Mouse (Mus musculus) kidney, embryonic 14.5 days (tissue): ENCODE measurements around the gene 1700014D04Rik. TPM values are rescaled to one million over a fixed set of nuclear protein-coding genes. Genes with fewer than 3 reads are reported as not detected.
A peak's percentile ranks its signal among the peaks of the same experiment; 100 is the strongest.
"Not testable (repeated sequence)": the region's sequence is repeated elsewhere in the genome, so short reads cannot be mapped to it uniquely, and the experiment has no call there.

Experiments used
- ATAC-seq: fragments of 200-750 bp; cut with Nextera tagmentation; 2 replicates; pipeline ENCODE4 v1.8.0; 2017; ENCODE audit warnings: moderate number of reproducible peaks, mild to moderate bottlenecking, moderate TSS enrichment, moderate library complexity; ENCODE audit not compliant: low FRiP score, low TSS enrichment
- H3K27ac ChIP-seq: fragments of 300-500 bp; sonication (generic); 2 replicates; pipeline ENCODE4 v1.5.1; 2014; ENCODE audit warnings: low read depth, mild to moderate bottlenecking, low read length, moderate library complexity, mixed read lengths
- H3K27me3 ChIP-seq: fragments of 300-500 bp; sonication (generic); 2 replicates; pipeline ENCODE4 v1.6.1; 2014; ENCODE audit warnings: mild to moderate bottlenecking, low read length; ENCODE audit not compliant: control insufficient read depth, insufficient read depth
- H3K36me3 ChIP-seq: fragments of 300-500 bp; sonication (generic); 2 replicates; pipeline ENCODE4 v1.6.1; 2014; ENCODE audit warnings: low read length, mixed read lengths; ENCODE audit not compliant: control insufficient read depth, insufficient read depth
- H3K4me1 ChIP-seq: fragments of 300-500 bp; sonication (generic); 2 replicates; pipeline ENCODE4 v1.6.1; 2014; ENCODE audit warnings: low read length, mixed read lengths; ENCODE audit not compliant: control insufficient read depth, insufficient read depth
- H3K4me2 ChIP-seq: fragments of 300-500 bp; sonication (generic); replicated peaks from 2 replicates; pipeline ENCODE4 v1.6.1; 2014; ENCODE audit warnings: low read depth, mild to moderate bottlenecking, low read length
- H3K4me3 ChIP-seq: fragments of 300-500 bp; sonication (generic); 2 replicates; pipeline ENCODE4 v1.5.1; 2014; ENCODE audit warnings: mild to moderate bottlenecking, low read length
- H3K9ac ChIP-seq: fragments of 300-500 bp; sonication (generic); 2 replicates; pipeline ENCODE4 v1.6.1; 2014; ENCODE audit warnings: low read depth, mild to moderate bottlenecking, low read length, moderate library complexity
- H3K9me3 ChIP-seq: fragments of 300-500 bp; sonication (generic); 2 replicates; pipeline ENCODE4 v1.6.1; 2016; ENCODE audit warnings: low read length; ENCODE audit not compliant: control insufficient read depth
- WGBS: fragments of 180-500 bp; shearing (Covaris S2); extraction: QIAGEN DNeasy Blood & Tissue Kit; methylation state at CpG from one replicate; pipeline ENCODE4 v1.1.7; 2014; 5-methylcytosine and 5-hydroxymethylcytosine counted together
- polyA plus RNA-seq: library from polyadenylated mRNA; unstranded; fragments of >200 nt; fragmentation: Nextera tagmentation; extraction: Ambion mirVana; gene quantifications from 2 replicates; pipeline ENCODE4 v1.2.1, GENCODE M21; 2014

The 1700014D04Rik gene
- polyA plus RNA-seq, 1 experiment from 2014 or later = not detected

- WGBS = 26% methylated on average over 29 of the region's 29 CpGs
- H3K4me2 ChIP-seq = peak overlapping the region; percentile 42
- peak overlapping the region; percentile 23; the same call in 1 of the 2 replicates for H3K9ac ChIP-seq
- H3K4me1 ChIP-seq = no peaks in the 10 kb centered on the region
- H3K9me3 ChIP-seq = no peaks in the 10 kb centered on the region
- no peak for ATAC-seq
- H3K27ac ChIP-seq = no peak overlapping the region
- H3K36me3 ChIP-seq = no peaks in the 10 kb centered on the region
- no peaks in the 10 kb centered on the region for H3K27me3 ChIP-seq
- peak overlapping the region; percentile 9 for H3K4me3 ChIP-seq
These were observed 20.2 kb downstream of the 1700014D04Rik start for GRCm38 (mm10) chr13:59726139-59726867.

DNA sequence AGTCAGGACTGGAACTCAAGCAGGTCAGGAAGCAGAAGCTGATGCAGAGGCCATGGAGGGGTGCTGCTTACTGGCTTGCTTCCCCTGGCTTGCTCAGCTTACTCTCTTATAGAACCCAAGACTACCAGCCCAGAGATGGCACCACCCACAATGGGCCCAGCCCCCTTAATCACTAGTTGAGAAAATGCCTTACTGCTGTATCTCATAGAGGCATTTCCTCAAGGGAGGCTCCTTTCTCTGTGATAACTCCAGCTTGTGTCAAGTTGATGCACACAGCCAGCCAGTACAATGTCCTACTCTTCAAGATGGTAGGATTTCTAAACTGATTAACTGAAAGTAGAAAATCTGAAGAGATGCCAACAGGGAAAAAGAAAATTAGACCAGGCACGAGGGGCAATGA lies 24.5 kb downstream of the 1700014D04Rik start:
- ATAC-seq, H3K4me2 ChIP-seq, H3K27ac ChIP-seq, H3K4me1 ChIP-seq, H3K9me3 ChIP-seq, H3K9ac ChIP-seq, H3K27me3 ChIP-seq, H3K36me3 ChIP-seq, H3K4me3 ChIP-seq: not testable (repeated sequence)
- WGBS = 86% methylated on average over 1 of the region's 1 CpGs

DNA sequence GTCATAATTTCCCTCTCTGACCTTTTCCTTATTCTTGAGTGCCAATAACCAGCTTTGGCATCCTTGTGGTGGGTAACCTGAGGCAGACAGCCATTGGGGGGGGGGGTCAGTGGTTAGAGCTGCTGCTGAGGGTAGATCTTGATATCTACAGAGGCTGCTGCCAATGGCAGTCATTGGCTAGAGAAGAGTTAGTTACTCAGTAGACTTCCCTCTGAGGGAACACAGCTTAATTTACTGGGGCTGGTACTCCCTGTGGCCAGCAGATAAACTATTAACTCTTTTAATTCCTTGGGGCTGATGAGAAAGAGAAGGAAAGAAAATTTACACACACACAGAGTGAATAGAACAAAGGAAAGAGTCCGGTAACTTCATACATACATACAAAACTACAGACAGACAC lies 27.1 kb downstream of the 1700014D04Rik start:
- no peak overlapping the region for H3K4me3 ChIP-seq
- no peak overlapping the region for H3K9ac ChIP-seq
- no peak overlapping the region for H3K4me2 ChIP-seq
- no peak overlapping the region for H3K27ac ChIP-seq
- ATAC-seq = no peak
- no peaks in the 10 kb centered on the region for H3K36me3 ChIP-seq
- no peaks in the 10 kb centered on the region for H3K27me3 ChIP-seq
- H3K4me1 ChIP-seq = no peaks in the 10 kb centered on the region
- H3K9me3 ChIP-seq = no peaks in the 10 kb centered on the region
- WGBS = 86% methylated on average over 1 of the region's 1 CpGs

- H3K9ac ChIP-seq, ATAC-seq: not testable (repeated sequence)
These were observed 27.6 kb downstream of the 1700014D04Rik start for GRCm38 (mm10) chr13:59718857-59719440.

DNA sequence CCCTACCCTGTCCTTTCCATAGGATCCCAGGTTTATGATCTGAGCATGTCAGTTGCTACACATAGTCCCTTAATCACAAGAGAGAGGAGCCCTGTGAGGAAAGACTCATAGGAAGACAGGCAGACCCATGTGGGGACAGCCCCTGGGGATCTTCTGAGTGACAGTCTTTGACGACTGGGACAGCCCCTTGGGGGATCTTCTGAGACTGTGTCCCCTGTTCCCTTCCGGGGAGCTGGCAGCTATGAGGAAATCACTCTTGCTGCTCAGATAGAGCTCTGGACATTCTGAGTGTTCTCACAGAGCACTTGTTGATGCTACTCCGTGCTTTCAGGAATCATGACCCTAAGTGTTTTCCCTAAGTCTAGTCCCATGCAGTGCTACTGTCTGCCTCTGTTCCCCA lies 32.8 kb downstream of the 1700014D04Rik start:
- Histone ChIP-seq H3K36me3 (no peaks in the 10 kb centered on the region), H3K4me3 (no peak overlapping the region), H3K4me2 (no peak overlapping the region), H3K27me3 (no peaks in the 10 kb centered on the region), H3K4me1 (no peaks in the 10 kb centered on the region), H3K9me3 (no peaks in the 10 kb centered on the region), H3K27ac (no peak overlapping the region), H3K9ac (no peak overlapping the region)
- WGBS = 40% methylated on average over 3 of the region's 3 CpGs
- ATAC-seq = no peak

More at GRCm38 (mm10) chr13:59718857-59719440, 27.6 kb downstream of the 1700014D04Rik start:
- not testable (repeated sequence) for H3K36me3 ChIP-seq, H3K4me1 ChIP-seq, H3K4me3 ChIP-seq, H3K27ac ChIP-seq, H3K9me3 ChIP-seq, H3K4me2 ChIP-seq, H3K27me3 ChIP-seq
- 47% methylated on average over 6 of the region's 6 CpGs for WGBS

DNA sequence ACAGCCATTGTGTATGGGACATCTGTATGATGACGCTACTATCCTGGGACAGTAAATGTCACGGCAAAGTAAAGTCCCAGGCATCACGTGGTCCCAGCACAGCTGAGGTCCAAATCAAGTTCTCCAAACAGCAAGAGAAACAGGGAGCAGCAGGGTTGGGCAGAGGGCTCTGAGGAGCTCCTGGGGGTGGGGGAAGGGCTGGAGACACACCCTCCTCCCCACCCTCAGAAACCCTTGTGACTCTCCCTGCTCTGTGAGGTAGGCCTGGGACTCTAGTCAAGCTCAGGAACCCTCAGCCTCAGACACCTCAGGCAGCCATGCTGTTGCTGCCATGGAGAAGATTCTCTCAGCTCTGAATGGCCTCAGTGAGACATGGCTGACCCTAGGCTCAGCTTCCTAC lies 34.6 kb downstream of the 1700014D04Rik start, which contains the start of gene Spata31d1b:
Gene Spata31d1b, plus strand, starts transcription at position 301 of the 400 bp plus-strand sequence.
- not testable (repeated sequence) for H3K27ac ChIP-seq, ATAC-seq, H3K4me1 ChIP-seq, H3K9me3 ChIP-seq, H3K4me3 ChIP-seq, H3K9ac ChIP-seq, H3K27me3 ChIP-seq, H3K4me2 ChIP-seq, H3K36me3 ChIP-seq
- WGBS = 73% methylated on average over 3 of the region's 3 CpGs

- no peaks in the 10 kb centered on the region for H3K27me3 ChIP-seq
- H3K4me3 ChIP-seq = no peak within 1 kb of the TSS
- no peak for ATAC-seq
- H3K27ac ChIP-seq = no peak within 1 kb of the TSS
- no peak within 1 kb of the TSS for H3K9ac ChIP-seq
- H3K4me2 ChIP-seq = no peak within 1 kb of the TSS
- H3K9me3 ChIP-seq = no peaks in the 10 kb centered on the region
- no peaks in the 10 kb centered on the region for H3K36me3 ChIP-seq
- WGBS = 91% methylated on average over 15 of the region's 15 CpGs
- no peaks in the 10 kb centered on the region for H3K4me1 ChIP-seq
These were observed 36.3 kb downstream of the 1700014D04Rik start, which contains the start of gene Spata31d1a for GRCm38 (mm10) chr13:59710230-59710629. Gene Spata31d1a (minus strand): TSS chr13:59710330.

DNA sequence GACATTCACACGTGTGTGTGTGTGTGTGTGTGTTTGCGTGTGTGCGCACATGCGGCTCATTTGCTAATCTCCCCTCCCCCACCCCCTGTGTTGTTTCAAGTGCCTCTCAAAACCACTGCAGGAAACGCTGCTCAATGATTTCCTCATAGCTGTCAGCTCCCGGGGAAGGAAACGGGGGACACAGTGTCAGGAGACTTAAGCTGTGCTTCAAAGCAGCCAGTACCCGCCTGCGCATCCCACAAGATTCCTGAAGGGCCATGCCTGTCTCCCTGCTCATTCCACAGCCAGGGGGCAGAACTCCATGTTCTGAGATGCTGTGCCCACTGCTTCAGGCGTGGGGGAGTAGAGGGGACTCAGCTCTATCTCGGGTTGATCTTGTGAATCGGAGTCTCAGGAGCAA lies 42.0 kb downstream of the 1700014D04Rik start:
- Histone ChIP-seq H3K9ac (no peak overlapping the region), H3K4me2 (no peak overlapping the region), H3K4me3 (no peak overlapping the region), H3K4me1 (no peaks in the 10 kb centered on the region), H3K9me3 (no peaks in the 10 kb centered on the region), H3K36me3 (no peaks in the 10 kb centered on the region), H3K27me3 (no peaks in the 10 kb centered on the region; the same call in 1 of the 2 replicates), H3K27ac (no peak overlapping the region)
- WGBS = 52% methylated on average over 12 of the region's 12 CpGs
- no peak for ATAC-seq

GRCm38 (mm10) chr13:59703514-59703913 lies 43.0 kb downstream of the 1700014D04Rik start:
- H3K4me1 ChIP-seq = no peaks in the 10 kb centered on the region
- ATAC-seq = no peak
- no peaks in the 10 kb centered on the region; the same call in 1 of the 2 replicates for H3K27me3 ChIP-seq
- H3K9me3 ChIP-seq = no peaks in the 10 kb centered on the region
- H3K9ac ChIP-seq = no peak overlapping the region
- H3K4me3 ChIP-seq = no peak overlapping the region
- H3K27ac ChIP-seq = no peak overlapping the region
- 82% methylated on average over 12 of the region's 12 CpGs for WGBS
- H3K4me2 ChIP-seq = no peak overlapping the region
- no peaks in the 10 kb centered on the region for H3K36me3 ChIP-seq
